Mouse (Mus musculus) forebrain, embryonic 15.5 days (tissue): ENCODE measurements at regions not wholly inside any gene's neighbourhood (a gene's known extent, or its start where the extent isn't known, plus 50 kb on each side); places are given as distances from the start of the nearest gene placed in this dataset.

Source experiments
- ATAC-seq: fragments of 200-750 bp; cut with Nextera tagmentation; replicated peaks from 2 replicates; pipeline ENCODE4 v1.8.0; 2017; ENCODE audit warnings: mild to moderate bottlenecking, moderate TSS enrichment, moderate library complexity
- H3K27ac ChIP-seq: fragments of 300-500 bp; sonication (generic); replicated peaks from 2 replicates; pipeline ENCODE4 v1.5.1; 2015; ENCODE audit warnings: mild to moderate bottlenecking, inconsistent platforms
- H3K27me3 ChIP-seq: fragments of 300-500 bp; sonication (generic); 2 replicates; pipeline ENCODE4 v1.6.1; 2015; ENCODE audit warnings: inconsistent platforms
- H3K36me3 ChIP-seq: fragments of 300-500 bp; sonication (generic); 2 replicates; pipeline ENCODE4 v1.6.1; 2015; ENCODE audit warnings: mild to moderate bottlenecking, inconsistent platforms
- H3K4me1 ChIP-seq: fragments of 300-500 bp; sonication (generic); 2 replicates; pipeline ENCODE4 v1.6.1; 2015; ENCODE audit warnings: inconsistent platforms
- H3K4me2 ChIP-seq: fragments of 300-500 bp; sonication (generic); replicated peaks from 2 replicates; pipeline ENCODE4 v1.6.1; 2015; ENCODE audit warnings: mild to moderate bottlenecking, inconsistent platforms
- H3K4me3 ChIP-seq: fragments of 300-500 bp; sonication (generic); 2 replicates; pipeline ENCODE4 v1.5.1; 2015; ENCODE audit warnings: mild to moderate bottlenecking, inconsistent platforms
- H3K9ac ChIP-seq: fragments of 300-500 bp; sonication (generic); replicated peaks from 2 replicates; pipeline ENCODE4 v1.6.1; 2015; ENCODE audit warnings: mild to moderate bottlenecking, inconsistent platforms
- H3K9me3 ChIP-seq: fragments of 300-500 bp; sonication (generic); 2 replicates; pipeline ENCODE4 v1.6.1; 2016; ENCODE audit warnings: inconsistent platforms
- WGBS: fragments of 180-500 bp; shearing (Covaris S2); methylation state at CpG from one replicate; pipeline ENCODE4 v1.1.7; 2015; ENCODE audit warnings: mixed read lengths; 5-methylcytosine and 5-hydroxymethylcytosine counted together

- H3K27ac ChIP-seq, result no peak overlapping the region
Measured at GRCm38 (mm10) chr1:136761467-136761866, 136.8 kb downstream of the Zfp281 start.

GRCm38 (mm10) chr1:136768969-136769401, 144.3 kb downstream of the Zfp281 start:
- Histone ChIP-seq H3K4me2 (peak overlapping the region; percentile 20), H3K27ac (no peak overlapping the region), H3K4me1 (peaks cover 7% of the 10 kb centered on the region), H3K9me3 (no peaks in the 10 kb centered on the region), H3K9ac (no peak overlapping the region), H3K4me3 (no peak overlapping the region), H3K27me3 (no peaks in the 10 kb centered on the region), H3K36me3 (no peaks in the 10 kb centered on the region)
- WGBS, result 4% methylated on average over 10 of the region's 10 CpGs
- peak; percentile 74 for ATAC-seq

More at GRCm38 (mm10) chr1:136761467-136761866, 136.8 kb downstream of the Zfp281 start:
- H3K4me3 ChIP-seq, result no peak overlapping the region
- no peak for ATAC-seq
- no peaks in the 10 kb centered on the region for H3K36me3 ChIP-seq
- H3K9me3 ChIP-seq, result no peaks in the 10 kb centered on the region
- H3K4me2 ChIP-seq, result no peak overlapping the region
- no peaks in the 10 kb centered on the region for H3K4me1 ChIP-seq
- no peaks in the 10 kb centered on the region for H3K27me3 ChIP-seq
- no peak overlapping the region for H3K9ac ChIP-seq
- 81% methylated on average over 4 of the region's 4 CpGs for WGBS

- Histone ChIP-seq H3K9ac (no peak overlapping the region), H3K9me3 (no peaks in the 10 kb centered on the region), H3K4me2 (no peak overlapping the region), H3K4me3 (no peak overlapping the region), H3K4me1 (peaks cover 13% of the 10 kb centered on the region), H3K27me3 (no peaks in the 10 kb centered on the region), H3K36me3 (no peaks in the 10 kb centered on the region), H3K27ac (no peak overlapping the region)
- ATAC-seq, result no peak
- 91% methylated on average over 6 of the region's 6 CpGs for WGBS
Measured at GRCm38 (mm10) chr1:136773743-136774142, 149.0 kb downstream of the Zfp281 start.

- H3K27ac ChIP-seq, result no peak overlapping the region
- 73% methylated on average over 17 of the region's 17 CpGs for WGBS
- H3K9me3 ChIP-seq, result no peaks in the 10 kb centered on the region
- H3K4me2 ChIP-seq, result no peak overlapping the region
- H3K27me3 ChIP-seq, result no peaks in the 10 kb centered on the region
- H3K4me1 ChIP-seq, result peaks cover 9% of the 10 kb centered on the region
- H3K36me3 ChIP-seq, result no peaks in the 10 kb centered on the region
- ATAC-seq, result no peak
- no peak overlapping the region for H3K4me3 ChIP-seq
- H3K9ac ChIP-seq, result no peak overlapping the region
Measured at GRCm38 (mm10) chr1:136776211-136776610, 151.5 kb downstream of the Zfp281 start.

GRCm38 (mm10) chr1:136777263-136777980, 152.7 kb downstream of the Zfp281 start:
- WGBS, result 36% methylated on average over 20 of the region's 20 CpGs
- H3K9me3 ChIP-seq, result no peaks in the 10 kb centered on the region
- peak overlapping the region; percentile 26 for H3K4me2 ChIP-seq
- H3K9ac ChIP-seq, result no peak overlapping the region
- H3K4me1 ChIP-seq, result peaks cover 21% of the 10 kb centered on the region
- no peaks in the 10 kb centered on the region for H3K36me3 ChIP-seq
- H3K27ac ChIP-seq, result no peak overlapping the region
- ATAC-seq, result no peak
- H3K4me3 ChIP-seq, result no peak overlapping the region
- H3K27me3 ChIP-seq, result no peaks in the 10 kb centered on the region

GRCm38 (mm10) chr1:136779384-136779783, 154.7 kb downstream of the Zfp281 start:
- Histone ChIP-seq H3K27ac (no peak overlapping the region), H3K9ac (no peak overlapping the region), H3K27me3 (no peaks in the 10 kb centered on the region), H3K4me1 (peaks cover 25% of the 10 kb centered on the region), H3K9me3 (no peaks in the 10 kb centered on the region), H3K4me2 (no peak overlapping the region), H3K36me3 (no peaks in the 10 kb centered on the region), H3K4me3 (no peak overlapping the region)
- no peak for ATAC-seq
- WGBS, result 88% methylated on average over 8 of the region's 8 CpGs

GRCm38 (mm10) chr1:136781561-136782025, 156.9 kb downstream of the Zfp281 start:
- H3K9ac ChIP-seq, result peak overlapping the region; percentile 41
- WGBS, result 9% methylated on average over 18 of the region's 18 CpGs

GRCm38 (mm10) chr1:136782261-136782660, 157.6 kb downstream of the Zfp281 start:
- no peak; the same call in 1 of the 2 replicates for ATAC-seq
- Histone ChIP-seq H3K27ac (no peak overlapping the region), H3K9ac (0 out of 2 replicates have a peak overlapping the region, but pooled peaks have one; percentile 41), H3K27me3 (no peaks in the 10 kb centered on the region), H3K36me3 (no peaks in the 10 kb centered on the region), H3K4me1 (peaks cover 23% of the 10 kb centered on the region), H3K9me3 (no peaks in the 10 kb centered on the region), H3K4me3 (peak overlapping the region; percentile 45), H3K4me2 (peak overlapping the region; percentile 66)
- WGBS, result 13% methylated on average over 10 of the region's 10 CpGs

More at GRCm38 (mm10) chr1:136781561-136782025, 156.9 kb downstream of the Zfp281 start:
- peaks cover 25% of the 10 kb centered on the region for H3K4me1 ChIP-seq
- H3K36me3 ChIP-seq, result no peaks in the 10 kb centered on the region
- H3K4me2 ChIP-seq, result peak overlapping the region; percentile 66
- H3K27me3 ChIP-seq, result no peaks in the 10 kb centered on the region
- peak; percentile 75 for ATAC-seq
- peak overlapping the region; percentile 44; the same call in 1 of the 2 replicates for H3K27ac ChIP-seq
- H3K9me3 ChIP-seq, result no peaks in the 10 kb centered on the region
- peak overlapping the region; percentile 45 for H3K4me3 ChIP-seq

GRCm38 (mm10) chr1:136784178-136784577, 159.5 kb downstream of the Zfp281 start:
- ATAC-seq, result no peak
- Histone ChIP-seq H3K4me1 (peaks cover 16% of the 10 kb centered on the region), H3K4me2 (no peak overlapping the region), H3K36me3 (no peaks in the 10 kb centered on the region), H3K27me3 (no peaks in the 10 kb centered on the region), H3K9ac (no peak overlapping the region), H3K27ac (no peak overlapping the region), H3K9me3 (no peaks in the 10 kb centered on the region), H3K4me3 (no peak overlapping the region)
- WGBS, result 84% methylated on average over 9 of the region's 9 CpGs

GRCm38 (mm10) chr1:136788979-136789513, 164.3 kb downstream of the Zfp281 start:
- ATAC-seq, result no peak
- Histone ChIP-seq H3K4me3 (no peak overlapping the region), H3K27me3 (no peaks in the 10 kb centered on the region), H3K27ac (no peak overlapping the region), H3K36me3 (no peaks in the 10 kb centered on the region), H3K4me1 (no peaks in the 10 kb centered on the region), H3K9me3 (no peaks in the 10 kb centered on the region), H3K4me2 (peak overlapping the region; percentile 30; the same call in 1 of the 2 replicates), H3K9ac (no peak overlapping the region)
- 65% methylated on average over 30 of the region's 30 CpGs for WGBS

- H3K4me1 ChIP-seq, result no peaks in the 10 kb centered on the region
- H3K9me3 ChIP-seq, result no peaks in the 10 kb centered on the region
- WGBS, result 96% methylated on average over 1 of the region's 1 CpGs
- H3K4me2 ChIP-seq, result no peak overlapping the region
- H3K36me3 ChIP-seq, result no peaks in the 10 kb centered on the region
- H3K4me3 ChIP-seq, result no peak overlapping the region
- H3K27ac ChIP-seq, result no peak overlapping the region
- H3K9ac ChIP-seq, result no peak overlapping the region
- no peak for ATAC-seq
- no peaks in the 10 kb centered on the region for H3K27me3 ChIP-seq
Measured at GRCm38 (mm10) chr1:136791641-136792040, 166.9 kb downstream of the Zfp281 start.
